11 mouse cellular contexts compared by ENCODE assay signal in genomic region chr6:8278426-8279002, GRCm38 (mm10). TPM values are rescaled to one million over a fixed set of nuclear protein-coding genes. Genes with fewer than 3 reads are reported as not detected.
DNase-seq lines count a peak whose midpoint lies in the region; ATAC-seq and TF ChIP-seq lines count a peak whose summit lies in the region.
"Had no signal": no experiment of that assay in that cellular context is flagged by ENCODE, and none has a peak within 500 bp of the region (broad histone marks: within the 10 kb centered on the region; RNA-seq: fewer than 3 reads in every experiment).

No protein-coding gene starts in this region.

- H3K27ac ChIP-seq in kidney, adult 2 months (ENCODE audit: insufficient read depth, low read depth, low read length) = no peak overlapping the region
- no peak overlapping the region for H3K27ac ChIP-seq in limb, embryonic 10.5 days
- H3K27ac ChIP-seq in forebrain, embryonic 13.5 days = no peak overlapping the region
- H3K27ac ChIP-seq: limb, embryonic 13.5 days had no signal

- H3K4me2 ChIP-seq in forebrain, embryonic 13.5 days = no peak overlapping the region
- H3K4me2 ChIP-seq: limb, embryonic 13.5 days had no signal

- TF ChIP-seq CTCF in kidney, adult 2 months (conservative IDR thresholded peaks at IDR 0.05; ENCODE audit: insufficient read depth, insufficient read length, low read depth, low read length) = 0 out of 2 replicates have a peak, but pooled peaks have one; percentile 25

- no peak for ATAC-seq in forebrain, embryonic 13.5 days
- ATAC-seq: activated CD4-positive, CD25-positive, alpha-beta regulatory T cell, adult 4 months had no signal

- no peak for DNase-seq in kidney, adult 2 months
- DNase-seq in kidney, postnatal 10 days = no peak
- DNase-seq in A20 (ENCODE audit: low read depth, low spot score) = peak; percentile 55
- peak; percentile 55 for DNase-seq in NIH3T3 (ENCODE audit: low read depth)
- peak; percentile 37 for DNase-seq in limb, embryonic 10.5 days (ENCODE audit: low spot score)
- no peak for DNase-seq in ovary, adult 18-20 months (ENCODE audit: low spot score)
- no peak for DNase-seq in adrenal gland, adult (ENCODE audit: inconsistent age in 2 of 2, low spot score in 1 of 2)
- DNase-seq: kidney, adult 18-20 months had no signal

- H3K4me3 ChIP-seq in kidney, adult 2 months (ENCODE audit: insufficient read depth, low read depth, low read length) = no peak overlapping the region
- no peak overlapping the region for H3K4me3 ChIP-seq in limb, embryonic 10.5 days
- no peak overlapping the region for H3K4me3 ChIP-seq in forebrain, embryonic 13.5 days
- H3K4me3 ChIP-seq: limb, embryonic 13.5 days had no signal

- no peaks in the 10 kb centered on the region for H3K36me3 ChIP-seq in kidney, adult 2 months (ENCODE audit: control insufficient read depth, insufficient read depth, low read length)
- H3K36me3 ChIP-seq in limb, embryonic 10.5 days = no peaks in the 10 kb centered on the region
- 0 out of 2 replicates have a peak, but pooled peaks cover 6% of the 10 kb centered on the region for H3K36me3 ChIP-seq in forebrain, embryonic 13.5 days (ENCODE audit: poor library complexity, severe bottlenecking)

- no peak overlapping the region for H3K9ac ChIP-seq in forebrain, embryonic 13.5 days
- H3K9ac ChIP-seq: limb, embryonic 13.5 days had no signal

- no peaks in the 10 kb centered on the region for H3K4me1 ChIP-seq in kidney, adult 2 months (ENCODE audit: control insufficient read depth, insufficient read depth, low read length)
- no peaks in the 10 kb centered on the region for H3K4me1 ChIP-seq in limb, embryonic 10.5 days
- no peaks in the 10 kb centered on the region for H3K4me1 ChIP-seq in forebrain, embryonic 13.5 days

- H3K27me3 ChIP-seq in kidney, adult 2 months (replicated peaks; ENCODE audit: control insufficient read depth, insufficient read depth, low read length) = no peaks in the 10 kb centered on the region
- H3K27me3 ChIP-seq in limb, embryonic 10.5 days (ENCODE audit: low read depth, poor library complexity, severe bottlenecking) = no peaks in the 10 kb centered on the region
- H3K27me3 ChIP-seq in forebrain, embryonic 13.5 days = no peaks in the 10 kb centered on the region
- H3K27me3 ChIP-seq: limb, embryonic 13.5 days had no signal

- WGBS in kidney, adult 2 months = 84% methylated on average over 5 of the region's 5 CpGs
- 74% methylated on average over 5 of the region's 5 CpGs for WGBS in limb, embryonic 10.5 days
- WGBS in forebrain, embryonic 13.5 days = 75% methylated on average over 5 of the region's 5 CpGs

- TF ChIP-seq POLR2A in kidney, adult 2 months (IDR thresholded peaks at IDR 0.05; ENCODE audit: low read depth, low read length) = no peak

- no peaks in the 10 kb centered on the region for H3K9me3 ChIP-seq in limb, embryonic 10.5 days (replicated peaks)
- H3K9me3 ChIP-seq in forebrain, embryonic 13.5 days (replicated peaks) = no peaks in the 10 kb centered on the region
- H3K9me3 ChIP-seq: limb, embryonic 13.5 days had no signal

RNA-seq across cellular contexts. Expression of gene Gm45062, which starts 19.3 kb away (rescaled TPM):
- polyA plus RNA-seq in kidney, adult 2 months (2012; rRNA removed) = 1.0 and 2.0 TPM in 2 replicates
- 9.8 and 16.2 TPM in 2 replicates for polyA plus RNA-seq in limb, embryonic 10.5 days (2016; fragmentation: Nextera tagmentation; extraction: Ambion mirVana)
- polyA plus RNA-seq in forebrain, embryonic 13.5 days (2015; fragmentation: Nextera tagmentation; extraction: Ambion mirVana) = 23.0 and 23.1 TPM in 2 replicates

RNA-seq across cellular contexts. Expression of gene Umad1, which starts 19.4 kb away (rescaled TPM):
- polyA plus RNA-seq in kidney, adult 2 months (2012; rRNA removed) = 21.9 and 23.0 TPM in 2 replicates
- 14.4 and 15.3 TPM in 2 replicates for polyA plus RNA-seq in limb, embryonic 10.5 days (2016; fragmentation: Nextera tagmentation; extraction: Ambion mirVana)
- polyA plus RNA-seq in forebrain, embryonic 13.5 days (2015; fragmentation: Nextera tagmentation; extraction: Ambion mirVana) = 30.3 and 33.0 TPM in 2 replicates

RNA-seq across cellular contexts. Expression of gene Rpa3, which starts 19.5 kb away (rescaled TPM):
- polyA plus RNA-seq in kidney, adult 2 months (2012; rRNA removed) = 2.9 and 5.0 TPM in 2 replicates
- polyA plus RNA-seq in limb, embryonic 10.5 days (2016; fragmentation: Nextera tagmentation; extraction: Ambion mirVana) = 182 and 200 TPM in 2 replicates
- 153 and 172 TPM in 2 replicates for polyA plus RNA-seq in forebrain, embryonic 13.5 days (2015; fragmentation: Nextera tagmentation; extraction: Ambion mirVana)

Comparison
In these comparisons a context has a peak if more than half of its experiments do, and no peak if none do; other contexts are left out.
1. DNase-seq: peak in A20 (single experiment), NIH3T3 (single experiment) and limb, embryonic 10.5 days (single experiment); none in kidney, adult 2 months (single experiment), kidney, postnatal 10 days (single experiment), ovary, adult 18-20 months (single experiment) and adrenal gland, adult (0 of 2).
2. RNA of gene Rpa3, which starts 19.5 kb away (polyA plus RNA-seq): 182 to 200 TPM in limb, embryonic 10.5 days and 153 to 172 TPM in forebrain, embryonic 13.5 days; 2.9 to 5.0 TPM in kidney, adult 2 months; every median in the first group is over 10 times any median in the second.